In the genomic region with DNA sequence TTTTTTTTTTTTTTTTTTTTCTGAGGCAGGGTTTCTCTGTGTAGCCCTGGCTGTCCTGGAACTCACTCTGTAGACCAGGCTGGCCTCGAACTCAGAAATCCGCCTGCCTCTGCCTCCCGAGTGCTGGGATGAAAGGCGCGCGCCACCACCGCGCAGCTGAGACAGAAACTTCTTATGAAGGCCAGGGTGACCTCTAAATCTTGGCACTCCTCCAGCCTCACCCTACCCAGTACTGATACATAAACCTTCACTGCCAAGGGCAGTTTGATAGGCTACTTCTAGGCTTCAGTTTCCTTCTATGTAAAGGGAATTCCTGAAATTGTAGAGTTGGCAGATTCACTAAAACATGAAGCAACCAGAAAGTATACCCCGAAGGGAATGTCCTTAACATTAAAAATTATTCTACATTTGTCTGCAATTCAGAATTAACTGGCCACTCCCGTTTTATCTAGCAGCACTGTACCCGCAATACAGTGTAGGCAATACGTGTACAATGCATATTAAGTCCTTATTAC, we compare ENCODE assay signal across 8 mouse cellular contexts. TPM values are rescaled to one million over a fixed set of nuclear protein-coding genes. Genes with fewer than 3 reads are reported as not detected.
A peak's percentile ranks its signal among the peaks of the same experiment; 100 is the strongest.
DNase-seq lines count a peak whose midpoint lies in the region; ATAC-seq and TF ChIP-seq lines count a peak whose summit lies in the region.

No protein-coding gene starts in this region.

- H3K27ac ChIP-seq in neural tube, embryonic 11.5 days (ENCODE audit: low read depth, low read length), result no peak overlapping the region
- H3K27ac ChIP-seq in cortical plate, adult 2 months (ENCODE audit: insufficient read depth, low read length), result no peak overlapping the region
- peak overlapping the region; percentile 91 for H3K27ac ChIP-seq in hindbrain, embryonic 14.5 days
- peak overlapping the region; percentile 88 for H3K27ac ChIP-seq in liver, embryonic 16.5 days (ENCODE audit: low read length)

- no peak for DNase-seq in neural tube, embryonic 11.5 days (ENCODE audit: low spot score)
- DNase-seq in neural tube, embryonic 10.5 days (ENCODE audit: extremely low spot score, low spot score), result no peak
- DNase-seq in hindbrain, embryonic 14.5 days (ENCODE audit: low spot score), result no peak
- DNase-seq in T-cell, adult 2 months (ENCODE audit: low spot score), result no peak
- no peak for DNase-seq in gastrocnemius, adult 18-20 months (ENCODE audit: low spot score)
- no peak for DNase-seq in embryo, embryonic 10 days (ENCODE audit: low spot score)

- no peaks in the 10 kb centered on the region for H3K4me1 ChIP-seq in neural tube, embryonic 11.5 days (ENCODE audit: control insufficient read depth, insufficient read depth, low read length)
- H3K4me1 ChIP-seq in cortical plate, adult 2 months (ENCODE audit: control insufficient read depth, insufficient read depth, low read length), result no peaks in the 10 kb centered on the region
- H3K4me1 ChIP-seq in hindbrain, embryonic 14.5 days (replicated peaks; ENCODE audit: control insufficient read depth, insufficient read depth, low read length), result peaks cover 5% of the 10 kb centered on the region; the same call in 1 of the 2 replicates
- peaks cover 24% of the 10 kb centered on the region for H3K4me1 ChIP-seq in liver, embryonic 16.5 days (ENCODE audit: control insufficient read depth, low read depth, low read length)

- peak overlapping the region; percentile 83 for H3K4me3 ChIP-seq in neural tube, embryonic 11.5 days (ENCODE audit: low read depth, low read length)
- H3K4me3 ChIP-seq in cortical plate, adult 2 months (ENCODE audit: insufficient read depth, low read length), result peak overlapping the region; percentile 58; the same call in 1 of the 2 replicates
- H3K4me3 ChIP-seq in hindbrain, embryonic 14.5 days (replicated peaks; ENCODE audit: low read length), result peak overlapping the region; percentile 96
- peak overlapping the region; percentile 93 for H3K4me3 ChIP-seq in liver, embryonic 16.5 days (ENCODE audit: low read depth, low read length)

- ATAC-seq in neural tube, embryonic 11.5 days (ENCODE audit: insufficient read depth, low FRiP score, low TSS enrichment), result no peak
- no peak for ATAC-seq in hindbrain, embryonic 14.5 days (ENCODE audit: low FRiP score)
- ATAC-seq in liver, embryonic 16.5 days (ENCODE audit: low read depth), result no peak

- H3K27me3 ChIP-seq in neural tube, embryonic 11.5 days (ENCODE audit: control insufficient read depth, insufficient read depth, low read length), result no peaks in the 10 kb centered on the region
- no peaks in the 10 kb centered on the region for H3K27me3 ChIP-seq in hindbrain, embryonic 14.5 days (ENCODE audit: control insufficient read depth, insufficient read depth, low read length)
- no peaks in the 10 kb centered on the region for H3K27me3 ChIP-seq in liver, embryonic 16.5 days (ENCODE audit: control insufficient read depth, insufficient read depth, low read depth, low read length)

- 81% methylated on average over 12 of the region's 12 CpGs for WGBS in neural tube, embryonic 11.5 days
- 88% methylated on average over 12 of the region's 12 CpGs for WGBS in hindbrain, embryonic 14.5 days
- WGBS in liver, embryonic 16.5 days (ENCODE audit: insufficient replicate concordance), result 67% methylated on average over 12 of the region's 12 CpGs

- H3K9me3 ChIP-seq in neural tube, embryonic 11.5 days (ENCODE audit: control insufficient read depth, low read length), result no peaks in the 10 kb centered on the region
- H3K9me3 ChIP-seq in hindbrain, embryonic 14.5 days (ENCODE audit: control insufficient read depth, low read length), result no peaks in the 10 kb centered on the region
- H3K9me3 ChIP-seq in liver, embryonic 16.5 days (replicated peaks; ENCODE audit: control insufficient read depth, low read length), result no peaks in the 10 kb centered on the region; the same call in 1 of the 2 replicates

- no peaks in the 10 kb centered on the region for H3K36me3 ChIP-seq in neural tube, embryonic 11.5 days (ENCODE audit: control insufficient read depth, insufficient read depth, low read length)
- no peaks in the 10 kb centered on the region for H3K36me3 ChIP-seq in hindbrain, embryonic 14.5 days (replicated peaks; ENCODE audit: control insufficient read depth, insufficient read depth)
- no peaks in the 10 kb centered on the region for H3K36me3 ChIP-seq in liver, embryonic 16.5 days (ENCODE audit: control insufficient read depth, insufficient read depth)

- TF ChIP-seq POLR2A in cortical plate, adult 2 months (IDR thresholded peaks at IDR 0.05; ENCODE audit: extremely low read depth, insufficient read depth, low read length), result no peak

- H3K9ac ChIP-seq in neural tube, embryonic 11.5 days (ENCODE audit: low read length), result peak overlapping the region; percentile 90; the same call in 1 of the 2 replicates
- H3K9ac ChIP-seq in hindbrain, embryonic 14.5 days, result peak overlapping the region; percentile 78
- H3K9ac ChIP-seq in liver, embryonic 16.5 days (ENCODE audit: low read depth, low read length), result peak overlapping the region; percentile 74

- TF ChIP-seq CTCF in cortical plate, adult 2 months (IDR thresholded peaks at IDR 0.05; ENCODE audit: extremely low read depth, insufficient read depth, low read length), result no peak

- peak overlapping the region; percentile 48 for H3K4me2 ChIP-seq in neural tube, embryonic 11.5 days (ENCODE audit: low read depth)
- peak overlapping the region; percentile 63 for H3K4me2 ChIP-seq in hindbrain, embryonic 14.5 days (replicated peaks)
- peak overlapping the region; percentile 86 for H3K4me2 ChIP-seq in liver, embryonic 16.5 days (ENCODE audit: low read depth, low read length)

RNA-seq across cellular contexts. Expression of a gene that starts 0.9 kb away (rescaled TPM):
- polyA plus RNA-seq in neural tube, embryonic 11.5 days (2014; fragmentation: Nextera tagmentation; extraction: Ambion mirVana), result 8.1 and 8.3 TPM in 2 replicates
- polyA plus RNA-seq in cortical plate, adult 2 months (2012; rRNA removed), result 8.0 and 8.2 TPM in 2 replicates
- polyA plus RNA-seq in hindbrain, embryonic 14.5 days (2014; fragmentation: Nextera tagmentation; extraction: Ambion mirVana), result 6.9 and 7.0 TPM in 2 replicates
- polyA plus RNA-seq in liver, embryonic 16.5 days (2015; fragmentation: Nextera tagmentation; extraction: Ambion mirVana), result 11.0 and 11.8 TPM in 2 replicates
- total RNA-seq in gastrocnemius, adult 18-20 months (2021), result 10 to 100 TPM; 11.5 to 14.3 TPM

Comparison
In these comparisons a context has a peak if more than half of its experiments do, and no peak if none do; other contexts are left out.
1. H3K27ac ChIP-seq: peak in hindbrain, embryonic 14.5 days (single experiment) and liver, embryonic 16.5 days (single experiment); none in neural tube, embryonic 11.5 days (single experiment) and cortical plate, adult 2 months (single experiment).
2. Peak in every context shown above with its lines, with median percentiles within 50 percentile points of each other: H3K4me2 ChIP-seq, H3K4me3 ChIP-seq and H3K9ac ChIP-seq.